Mouse (Mus musculus): ENCODE measurements around the gene Mfap1b. TPM values are rescaled to one million over a fixed set of nuclear protein-coding genes. Genes with fewer than 3 reads are reported as not detected.

The Mfap1b gene
- polyA plus RNA-seq, 1 experiment from 2014 or later: 79.7 TPM

DNA sequence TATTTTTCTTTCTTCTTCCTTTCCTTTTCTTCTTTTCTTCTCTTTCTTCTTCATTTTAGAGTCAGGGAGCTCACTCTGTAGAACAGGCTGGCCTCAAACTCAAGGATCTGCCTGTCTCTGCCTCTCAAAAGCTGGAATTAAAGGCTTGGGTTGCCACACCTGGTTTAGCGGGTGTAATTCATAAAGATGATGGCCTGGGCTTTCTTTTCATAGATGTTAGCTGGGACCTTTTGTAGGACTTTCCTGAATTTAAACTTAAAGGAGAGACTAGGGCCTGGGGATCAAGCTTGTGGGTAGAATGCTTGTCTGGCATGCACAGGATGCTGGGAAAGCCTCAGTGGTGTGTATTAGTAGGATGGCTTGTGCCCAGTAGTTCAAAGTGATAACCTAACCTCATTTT, 29.7 kb downstream of the Mfap1b start, which contains the start of gene Ell3:
Ell3 (minus strand) TSS at position 101 of the 400 bp plus-strand sequence.
- peaks cover 20% of the 10 kb centered on the region for H3K4me1 ChIP-seq (replicated peaks)
- H3K4me3 ChIP-seq: no peak within 1 kb of the TSS
- no peak within 1 kb of the TSS for H3K27ac ChIP-seq
- 91% methylated on average over 1 of the region's 1 CpGs for WGBS
- H3K9ac ChIP-seq: no peak within 1 kb of the TSS
- peaks cover 10% of the 10 kb centered on the region for H3K36me3 ChIP-seq
- peaks cover 36% of the 10 kb centered on the region for H3K27me3 ChIP-seq
- ATAC-seq (ENCODE audit: low FRiP score): no peak
- H3K9me3 ChIP-seq: no peaks in the 10 kb centered on the region
- H3K4me2 ChIP-seq: peak within 1 kb of the TSS; percentile 58; the same call in 1 of the 2 replicates

DNA sequence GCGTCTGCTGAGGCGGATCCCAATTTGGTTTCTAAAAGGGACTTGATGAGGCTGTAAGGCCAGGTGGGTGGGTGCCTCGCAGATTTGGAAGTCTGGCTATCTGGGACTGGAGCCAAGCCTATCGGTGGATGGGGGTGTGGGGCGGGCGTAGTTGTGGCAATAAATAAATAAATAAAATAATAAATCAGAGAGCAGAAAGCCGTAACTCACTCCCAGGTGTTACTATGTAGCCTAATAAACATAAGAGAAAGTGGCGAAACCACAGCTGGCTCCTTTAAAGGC, 30.9 kb downstream of the Mfap1b start:
- H3K36me3 ChIP-seq: peaks cover 21% of the 10 kb centered on the region
- no peak for ATAC-seq (ENCODE audit: low FRiP score)
- H3K4me1 ChIP-seq (replicated peaks): peaks cover 18% of the 10 kb centered on the region
- H3K9me3 ChIP-seq: no peaks in the 10 kb centered on the region
- no peak overlapping the region for H3K27ac ChIP-seq
- H3K4me2 ChIP-seq: peak overlapping the region; percentile 58
- H3K4me3 ChIP-seq: no peak overlapping the region
- H3K9ac ChIP-seq: no peak overlapping the region
- H3K27me3 ChIP-seq: peaks cover 36% of the 10 kb centered on the region
- WGBS: 18% methylated on average over 8 of the region's 8 CpGs

DNA sequence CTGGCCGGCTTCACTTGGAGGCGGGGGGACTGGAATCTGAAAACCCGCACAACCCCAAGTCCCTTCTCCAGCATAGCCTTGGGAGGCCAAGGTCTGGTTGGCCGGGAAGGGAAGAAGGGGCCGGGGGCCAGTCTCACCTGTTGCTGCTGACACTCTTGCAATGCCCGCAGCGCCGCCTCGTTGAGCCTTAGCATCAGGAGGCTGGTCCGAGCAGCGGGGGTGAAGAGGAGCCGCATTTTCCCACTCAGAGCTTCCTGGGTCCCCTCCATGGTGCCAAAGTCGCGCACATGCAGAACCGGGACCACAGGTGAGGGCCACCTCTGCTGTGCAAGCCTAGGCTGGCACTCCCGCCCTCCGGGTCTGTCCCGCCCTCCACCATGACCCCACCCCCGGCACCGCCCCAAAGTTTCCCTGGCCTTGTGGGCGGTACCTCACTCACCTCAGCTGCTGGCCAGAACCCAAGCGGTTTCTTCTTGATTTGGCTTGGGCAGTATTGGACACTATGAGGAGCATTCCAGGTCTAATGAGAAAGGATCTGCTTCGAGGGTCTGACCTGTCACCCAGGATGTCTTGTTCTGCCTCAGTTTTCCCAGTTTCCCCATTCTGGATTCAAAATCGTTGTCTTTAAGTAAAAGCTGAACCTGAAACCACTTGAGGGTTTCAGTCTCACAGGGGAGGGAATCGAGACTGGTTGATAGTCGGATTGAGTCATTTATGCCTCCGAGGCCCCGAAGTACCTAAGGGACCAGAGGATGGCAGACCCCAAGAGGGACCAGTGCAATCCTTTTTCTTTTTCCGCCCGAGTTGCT, 31.4 kb downstream of the Mfap1b start:
- Histone ChIP-seq H3K4me3 (peak overlapping the region; percentile 32), H3K9me3 (no peaks in the 10 kb centered on the region), H3K9ac (0 out of 2 replicates have a peak overlapping the region, but pooled peaks have one; percentile 29), H3K4me2 (peak overlapping the region; percentile 58), H3K27ac (no peak overlapping the region), H3K27me3 (peaks cover 36% of the 10 kb centered on the region), H3K4me1 (replicated peaks) (peaks cover 16% of the 10 kb centered on the region), H3K36me3 (peaks cover 26% of the 10 kb centered on the region)
- ATAC-seq (ENCODE audit: low FRiP score): peak; percentile 52
- WGBS: 2% methylated on average over 30 of the region's 30 CpGs

DNA sequence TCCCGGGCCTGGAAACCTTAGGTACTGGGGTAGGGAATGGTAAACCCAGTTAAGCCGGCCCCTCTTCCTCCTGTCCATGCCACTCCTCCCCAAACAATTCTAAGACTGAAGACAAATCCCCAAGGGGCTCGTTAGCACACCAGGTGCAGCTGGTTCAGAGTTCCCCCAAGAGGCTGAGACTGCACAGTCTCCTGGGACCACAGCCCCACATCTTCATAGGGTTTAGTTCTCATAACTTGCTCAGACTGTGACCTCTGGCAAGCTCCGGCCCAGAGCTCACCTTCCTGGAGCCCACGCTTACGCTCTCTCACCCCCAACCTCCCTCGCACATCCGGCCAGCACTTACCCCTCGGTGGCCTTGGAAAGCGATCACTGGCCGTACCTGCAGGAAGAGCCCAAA, 32.1 kb downstream of the Mfap1b start:
- Histone ChIP-seq H3K27me3 (peaks cover 36% of the 10 kb centered on the region), H3K9me3 (no peaks in the 10 kb centered on the region), H3K9ac (0 out of 2 replicates have a peak overlapping the region, but pooled peaks have one; percentile 29), H3K4me1 (replicated peaks) (peaks cover 16% of the 10 kb centered on the region), H3K27ac (no peak overlapping the region), H3K4me2 (peak overlapping the region; percentile 58), H3K4me3 (peak overlapping the region; percentile 32), H3K36me3 (peaks cover 33% of the 10 kb centered on the region)
- WGBS: 11% methylated on average over 11 of the region's 11 CpGs
- no peak for ATAC-seq (ENCODE audit: low FRiP score)

DNA sequence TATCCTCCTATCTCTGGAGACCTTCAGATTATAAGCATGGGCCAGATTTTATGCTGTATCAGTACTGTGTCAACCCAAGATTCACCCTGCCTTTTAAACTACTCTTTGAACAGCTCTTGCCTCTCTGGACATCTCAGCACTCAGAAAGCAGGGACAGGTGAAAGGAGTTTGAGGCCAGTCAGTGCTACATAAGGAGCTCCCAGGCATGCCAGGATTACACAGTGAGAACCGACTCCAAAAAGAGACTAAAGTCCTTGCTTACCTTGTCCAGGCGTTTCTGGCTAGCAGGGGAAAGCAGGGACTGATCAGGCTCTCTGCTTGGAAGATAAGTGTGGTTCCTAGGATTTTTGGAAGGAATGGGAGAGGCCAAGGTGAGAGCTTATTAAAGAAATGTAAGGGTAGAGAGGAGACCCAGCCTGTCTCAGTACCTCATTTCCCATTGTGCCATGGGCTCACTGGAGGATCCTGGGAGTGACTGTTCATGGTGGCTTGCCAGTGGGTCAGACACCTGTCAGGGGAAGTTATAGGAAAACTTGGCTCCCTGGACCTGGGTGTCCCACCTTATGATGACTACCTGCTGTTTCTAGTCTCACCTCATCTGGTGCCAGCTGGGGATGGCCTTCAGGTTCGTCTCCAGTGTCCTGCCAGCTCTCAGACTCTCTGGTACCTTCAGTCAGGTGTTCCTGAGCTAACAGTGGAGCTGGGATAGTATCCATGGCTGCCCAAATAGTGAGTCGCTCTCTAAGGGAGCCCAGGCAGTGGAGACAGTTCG, 32.8 kb downstream of the Mfap1b start:
- H3K9ac ChIP-seq: no peak overlapping the region
- 64% methylated on average over 5 of the region's 5 CpGs for WGBS
- peaks cover 38% of the 10 kb centered on the region for H3K36me3 ChIP-seq
- peaks cover 36% of the 10 kb centered on the region for H3K27me3 ChIP-seq
- peaks cover 16% of the 10 kb centered on the region for H3K4me1 ChIP-seq (replicated peaks)
- ATAC-seq (ENCODE audit: low FRiP score): no peak
- no peak overlapping the region for H3K4me3 ChIP-seq
- H3K9me3 ChIP-seq: no peaks in the 10 kb centered on the region
- no peak overlapping the region for H3K4me2 ChIP-seq
- H3K27ac ChIP-seq: no peak overlapping the region

DNA sequence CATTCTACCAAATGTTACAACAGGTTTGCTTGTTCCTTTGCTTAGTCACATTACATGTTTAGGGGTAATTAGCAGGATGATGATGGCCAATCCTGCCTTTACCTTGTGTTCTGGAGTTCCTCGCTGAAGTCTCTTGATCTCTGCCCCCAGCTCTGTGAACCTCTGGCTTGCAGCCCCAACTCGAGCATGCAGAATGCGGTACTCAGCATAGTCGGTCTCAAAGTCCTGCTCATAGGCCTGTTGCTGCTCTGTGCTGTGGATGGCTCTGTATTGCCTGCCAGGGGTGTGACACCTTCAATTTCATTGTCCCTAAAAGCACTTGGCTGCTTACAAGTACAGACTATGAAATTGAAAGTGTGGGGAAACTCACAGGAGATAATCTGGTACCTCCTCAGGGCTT, 34.1 kb downstream of the Mfap1b start:
- no peak overlapping the region for H3K4me3 ChIP-seq
- WGBS: 83% methylated on average over 4 of the region's 4 CpGs
- H3K27me3 ChIP-seq: peaks cover 36% of the 10 kb centered on the region
- no peak overlapping the region for H3K9ac ChIP-seq
- peaks cover 16% of the 10 kb centered on the region for H3K4me1 ChIP-seq (replicated peaks)
- no peaks in the 10 kb centered on the region for H3K9me3 ChIP-seq
- no peak overlapping the region for H3K4me2 ChIP-seq
- H3K36me3 ChIP-seq: peaks cover 50% of the 10 kb centered on the region
- no peak overlapping the region for H3K27ac ChIP-seq
- no peak for ATAC-seq (ENCODE audit: low FRiP score)

DNA sequence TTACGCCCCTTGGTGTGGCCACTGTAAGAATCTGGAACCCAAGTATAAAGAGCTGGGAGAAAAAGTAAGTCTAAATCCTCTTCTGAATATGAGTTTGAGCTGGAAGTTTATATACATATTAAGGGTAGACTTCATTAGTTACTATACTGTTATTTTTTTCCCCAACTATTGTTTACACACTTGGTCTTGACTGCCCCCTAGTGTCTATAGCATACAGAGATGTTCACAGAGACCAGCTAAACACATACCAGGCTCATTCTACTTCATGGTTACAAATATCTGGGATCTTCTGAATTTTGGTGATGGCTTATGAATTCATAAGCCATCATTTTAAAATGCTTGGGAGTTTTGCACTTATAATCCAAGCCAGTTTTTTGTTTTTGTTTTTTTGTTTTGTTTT, 39.0 kb downstream of the Mfap1b start:
- H3K4me3 ChIP-seq: no peak overlapping the region
- no peaks in the 10 kb centered on the region for H3K9me3 ChIP-seq
- no peak overlapping the region for H3K27ac ChIP-seq
- no peak overlapping the region for H3K4me2 ChIP-seq
- peaks cover 95% of the 10 kb centered on the region for H3K36me3 ChIP-seq
- no peaks in the 10 kb centered on the region for H3K4me1 ChIP-seq (replicated peaks)
- 93% methylated on average over 1 of the region's 1 CpGs for WGBS
- no peak overlapping the region for H3K9ac ChIP-seq
- H3K27me3 ChIP-seq: 0 out of 2 replicates have a peak, but pooled peaks cover 3% of the 10 kb centered on the region
- no peak for ATAC-seq (ENCODE audit: low FRiP score)

DNA sequence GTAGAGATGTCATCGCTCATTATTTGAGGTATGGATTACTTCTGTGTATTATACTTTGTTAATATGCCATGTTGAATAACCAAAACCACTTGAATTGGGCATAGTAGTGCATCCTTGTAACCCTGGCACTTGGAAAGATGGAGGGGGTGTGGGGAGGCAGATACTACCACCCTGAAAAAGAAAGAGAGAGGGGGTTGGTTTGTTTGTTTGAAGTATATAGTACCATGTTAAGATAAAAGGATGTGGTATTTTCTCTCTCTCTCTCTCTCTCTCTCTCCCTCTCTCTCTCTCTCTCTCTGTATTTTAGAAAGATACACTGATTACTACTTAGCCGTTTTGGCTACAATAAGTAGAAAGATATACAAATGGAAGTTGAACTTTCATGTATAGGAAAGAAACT, 48.0 kb downstream of the Mfap1b start:
- 95% methylated on average over 2 of the region's 2 CpGs for WGBS
- no peak for ATAC-seq (ENCODE audit: low FRiP score)
- Histone ChIP-seq H3K4me2 (no peak overlapping the region), H3K4me3 (no peak overlapping the region), H3K27ac (no peak overlapping the region), H3K36me3 (peaks cover 85% of the 10 kb centered on the region), H3K9me3 (no peaks in the 10 kb centered on the region), H3K9ac (no peak overlapping the region), H3K4me1 (replicated peaks) (no peaks in the 10 kb centered on the region), H3K27me3 (no peaks in the 10 kb centered on the region)

DNA sequence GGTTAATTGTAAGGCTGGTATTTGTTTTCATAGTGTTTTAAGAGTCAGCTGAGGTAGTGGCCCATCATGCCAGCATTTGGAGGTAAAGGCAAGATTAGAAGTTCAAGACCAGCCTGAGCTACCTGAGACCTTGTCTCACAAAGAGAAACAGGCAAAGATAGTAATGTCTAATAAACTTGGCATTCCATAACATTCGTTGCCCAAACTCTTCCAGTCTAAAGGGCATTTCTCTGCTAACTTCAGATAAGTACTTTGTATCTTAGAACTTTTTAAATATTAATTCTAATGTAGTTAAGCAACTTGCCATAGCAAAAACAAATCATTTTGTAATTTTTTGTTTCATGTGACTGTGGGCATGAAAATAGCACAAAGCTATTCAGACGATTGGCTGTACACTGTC, 50.7 kb downstream of the Mfap1b start:
- Histone ChIP-seq H3K27ac (no peak overlapping the region), H3K36me3 (peaks cover 72% of the 10 kb centered on the region), H3K4me1 (replicated peaks) (peaks cover 7% of the 10 kb centered on the region), H3K9ac (no peak overlapping the region), H3K4me2 (no peak overlapping the region), H3K4me3 (no peak overlapping the region), H3K9me3 (no peaks in the 10 kb centered on the region), H3K27me3 (no peaks in the 10 kb centered on the region)
- 93% methylated on average over 2 of the region's 2 CpGs for WGBS
- ATAC-seq (ENCODE audit: low FRiP score): no peak

DNA sequence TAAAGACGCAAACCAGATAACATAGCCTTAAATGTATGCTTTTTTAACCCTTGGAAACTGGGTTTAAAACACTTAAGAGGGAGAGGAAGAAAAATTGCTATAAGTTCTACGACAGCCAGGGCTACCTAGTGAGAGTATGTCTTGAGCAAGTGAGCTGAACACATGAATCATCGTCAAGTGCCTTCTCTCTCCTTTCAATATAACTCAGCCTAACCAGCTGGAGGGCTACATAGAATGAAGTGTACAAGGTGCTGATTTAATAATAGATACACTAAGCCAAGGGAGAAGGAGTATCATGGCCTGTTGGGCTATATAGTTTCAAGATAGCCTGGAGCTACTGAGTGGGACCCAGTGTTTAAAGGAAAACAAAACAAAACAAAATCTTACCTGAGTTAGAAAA, 55.4 kb downstream of the Mfap1b start:
- Histone ChIP-seq H3K4me3 (no peak overlapping the region), H3K36me3 (peaks cover 33% of the 10 kb centered on the region), H3K27ac (no peak overlapping the region), H3K9ac (no peak overlapping the region), H3K4me1 (replicated peaks) (peaks cover 38% of the 10 kb centered on the region), H3K9me3 (no peaks in the 10 kb centered on the region), H3K27me3 (no peaks in the 10 kb centered on the region), H3K4me2 (no peak overlapping the region)
- ATAC-seq (ENCODE audit: low FRiP score): no peak
- 92% methylated on average over 3 of the region's 3 CpGs for WGBS

DNA sequence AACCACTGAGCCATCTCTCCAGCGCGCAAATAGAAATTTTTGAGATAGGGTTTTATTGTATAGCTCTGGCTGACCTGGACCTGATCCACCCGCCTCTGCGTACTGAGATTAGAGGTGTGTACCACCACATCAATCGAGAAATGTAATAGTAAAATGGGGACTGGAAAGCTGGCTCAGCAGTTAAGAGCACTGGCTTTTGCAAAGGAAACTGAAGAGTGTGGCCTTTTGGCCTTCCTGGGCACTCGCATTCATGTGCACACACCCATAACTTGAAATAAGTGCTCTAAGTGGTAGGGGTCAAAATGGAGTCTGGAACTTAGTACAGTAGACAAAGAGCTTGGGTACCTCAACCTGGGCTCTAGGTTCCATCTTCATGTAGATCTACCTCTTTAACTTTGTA, 57.5 kb downstream of the Mfap1b start:
- H3K9ac ChIP-seq: no peak overlapping the region
- H3K36me3 ChIP-seq: peaks cover 17% of the 10 kb centered on the region
- peak overlapping the region; percentile 8; the same call in 1 of the 2 replicates for H3K4me3 ChIP-seq
- H3K27ac ChIP-seq: no peak overlapping the region
- H3K4me2 ChIP-seq: peak overlapping the region; percentile 58; the same call in 1 of the 2 replicates
- no peaks in the 10 kb centered on the region for H3K27me3 ChIP-seq
- WGBS: 95% methylated on average over 6 of the region's 6 CpGs
- peaks cover 50% of the 10 kb centered on the region for H3K4me1 ChIP-seq (replicated peaks)
- no peak for ATAC-seq (ENCODE audit: low FRiP score)
- no peaks in the 10 kb centered on the region for H3K9me3 ChIP-seq

DNA sequence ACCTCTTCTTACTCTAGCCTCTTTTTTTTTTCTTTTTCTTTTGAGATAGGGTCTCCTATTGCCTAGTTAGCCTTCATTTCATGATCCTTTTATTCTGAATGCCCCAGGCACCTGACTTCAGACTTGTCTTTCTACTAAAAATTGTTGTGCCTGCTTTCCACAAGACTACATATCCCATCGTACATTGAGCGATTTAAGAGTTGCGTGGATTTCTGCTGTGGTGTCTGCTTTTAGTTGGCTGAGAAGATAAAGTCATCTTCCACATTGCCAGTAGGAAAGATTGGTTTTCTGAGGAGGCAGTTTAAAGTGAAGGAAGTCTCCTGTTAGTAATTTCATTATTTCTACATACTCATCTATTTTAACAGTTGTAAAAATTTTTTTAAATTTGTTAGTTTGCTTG, 58.3 kb downstream of the Mfap1b start:
- peak overlapping the region; percentile 58 for H3K4me2 ChIP-seq
- H3K4me1 ChIP-seq (replicated peaks): peaks cover 50% of the 10 kb centered on the region
- 92% methylated on average over 3 of the region's 3 CpGs for WGBS
- no peaks in the 10 kb centered on the region for H3K27me3 ChIP-seq
- no peak for ATAC-seq (ENCODE audit: low FRiP score)
- H3K9me3 ChIP-seq: no peaks in the 10 kb centered on the region
- H3K4me3 ChIP-seq: peak overlapping the region; percentile 98
- peak overlapping the region; percentile 97 for H3K9ac ChIP-seq
- H3K27ac ChIP-seq: no peak overlapping the region
- peaks cover 17% of the 10 kb centered on the region for H3K36me3 ChIP-seq

All from hindbrain, embryonic 13.5 days (tissue).